Mouse (Mus musculus) MEL (cell line): ENCODE measurements around the gene Ccdc40. TPM values are rescaled to one million over a fixed set of nuclear protein-coding genes. Genes with fewer than 3 reads are reported as not detected.

Source experiments
- DNase-seq: peaks from one replicate; pipeline ENCODE4 v3.0.0; 2011; ENCODE audit warnings: low read depth, low spot score
- H3K27ac ChIP-seq: 2 replicates; pipeline ENCODE4 v1.5.1; 2012; ENCODE audit warnings: low read depth, mild to moderate bottlenecking, control low read depth, low read length, moderate library complexity; ENCODE audit not compliant: control insufficient read depth
- H3K27me3 ChIP-seq, 2 experiments: fragments of 150-350 bp in 1 of 2; sonication (generic) in 1 of 2; 2 replicates each; pipeline ENCODE4 v1.6.1; 2012; ENCODE audit warnings: low read length in 2 of 2, mild to moderate bottlenecking in 2 of 2, improper control_type of control experiment in 1 of 2, moderate library complexity in 1 of 2; ENCODE audit not compliant: insufficient read depth in 2 of 2, control insufficient read depth in 1 of 2
- H3K36me3 ChIP-seq, 2 experiments: 2 replicates each; pipeline ENCODE4 v1.6.1; 2012 to 2014; ENCODE audit warnings: low read length in 2 of 2, improper control_type of control experiment in 1 of 2, inconsistent platforms in 1 of 2, mild to moderate bottlenecking in 1 of 2; ENCODE audit not compliant: insufficient read depth in 2 of 2, control insufficient read depth in 1 of 2
- H3K4me1 ChIP-seq, 2 experiments: fragments of 150-350 bp in 1 of 2; sonication (generic) in 1 of 2; 2 replicates each; pipeline ENCODE4 v1.6.1; 2012; ENCODE audit warnings: low read length in 2 of 2, improper control_type of control experiment in 1 of 2, mild to moderate bottlenecking in 1 of 2; ENCODE audit not compliant: insufficient read depth in 2 of 2, control insufficient read depth in 1 of 2
- H3K4me3 ChIP-seq, 2 experiments: fragments of 150-350 bp in 1 of 2; sonication (generic) in 1 of 2; 2 replicates each; pipeline ENCODE4 v1.5.1; 2012; ENCODE audit warnings: low read depth in 2 of 2, low read length in 2 of 2, mild to moderate bottlenecking in 2 of 2, moderate library complexity in 2 of 2, control low read depth in 1 of 2, improper control_type of control experiment in 1 of 2; ENCODE audit not compliant: control insufficient read depth in 1 of 2, insufficient read depth in 1 of 2
- H3K79me2 ChIP-seq: 2 replicates; pipeline ENCODE4 v1.6.1; 2012; ENCODE audit warnings: mild to moderate bottlenecking, low read length, moderate library complexity; ENCODE audit not compliant: control insufficient read depth, poor library complexity, insufficient read depth
- H3K9ac ChIP-seq: 2 replicates; pipeline ENCODE4 v1.6.1; 2012; ENCODE audit warnings: low read depth, mild to moderate bottlenecking, control low read depth, low read length, moderate library complexity; ENCODE audit not compliant: control insufficient read depth, poor library complexity, severe bottlenecking
- H3K9me3 ChIP-seq: fragments of 150-350 bp; sonication (generic); replicated peaks from 2 replicates; pipeline ENCODE4 v1.6.1; 2012; ENCODE audit warnings: mild to moderate bottlenecking, low read length, improper control_type of control experiment, moderate library complexity; ENCODE audit not compliant: insufficient read depth
- ELF1 ChIP-seq: IDR thresholded peaks from 2 replicates; pipeline ENCODE4 v1.6.1; 2014; ENCODE audit warnings: low read depth, mild to moderate bottlenecking, inconsistent platforms, low read length, improper control_type of control experiment, moderate library complexity
- EP300 ChIP-seq, 2 experiments: IDR thresholded peaks; 2 replicates each; pipeline ENCODE4 v1.6.1; 2011; ENCODE audit warnings: improper control_type of control experiment in 2 of 2, low read length in 2 of 2, low read depth in 1 of 2, mild to moderate bottlenecking in 1 of 2
- ETS1 ChIP-seq: IDR thresholded peaks from 2 replicates; pipeline ENCODE4 v1.6.1; 2012; ENCODE audit warnings: low read depth, mild to moderate bottlenecking, inconsistent platforms, low read length, improper control_type of control experiment, moderate library complexity
- MAFK ChIP-seq: IDR thresholded peaks from 2 replicates; pipeline ENCODE4 v1.6.1; 2011; ENCODE audit warnings: low read depth, mild to moderate bottlenecking, low read length, improper control_type of control experiment, borderline replicate concordance
- MEF2A ChIP-seq: IDR thresholded peaks from 2 replicates; pipeline ENCODE4 v1.6.1; 2014; ENCODE audit warnings: low read depth, mild to moderate bottlenecking, inconsistent platforms, low read length, improper control_type of control experiment; ENCODE audit not compliant: poor library complexity, insufficient replicate concordance, severe bottlenecking; ENCODE audit errors: extremely low read depth
- MXI1 ChIP-seq: IDR thresholded peaks from 2 replicates; pipeline ENCODE4 v1.6.1; 2011; ENCODE audit warnings: mild to moderate bottlenecking, low read depth, low read length, improper control_type of control experiment
- POLR2A ChIP-seq, 2 experiments: IDR thresholded peaks; 2 replicates each; pipeline ENCODE4 v1.6.1; 2011 to 2012; ENCODE audit warnings: low read length in 2 of 2, mild to moderate bottlenecking in 2 of 2, control low read depth in 1 of 2, improper control_type of control experiment in 1 of 2, low read depth in 1 of 2, moderate library complexity in 1 of 2; ENCODE audit not compliant: control insufficient read depth in 1 of 2, insufficient read depth in 1 of 2, poor library complexity in 1 of 2
- POLR2AphosphoS5 ChIP-seq: IDR thresholded peaks from 2 replicates; pipeline ENCODE4 v1.6.1; 2012; ENCODE audit warnings: low read depth, borderline replicate concordance, mild to moderate bottlenecking, inconsistent platforms, low read length, moderate library complexity, mixed read lengths
- RAD21 ChIP-seq: IDR thresholded peaks from 2 replicates; pipeline ENCODE4 v1.6.1; 2011; ENCODE audit warnings: mild to moderate bottlenecking, low read depth, low read length, improper control_type of control experiment
- RCOR1 ChIP-seq: IDR thresholded peaks from 2 replicates; pipeline ENCODE4 v1.6.1; 2012; ENCODE audit warnings: low read depth, mild to moderate bottlenecking, inconsistent platforms, low read length, improper control_type of control experiment
- SMC3 ChIP-seq: IDR thresholded peaks from 2 replicates; pipeline ENCODE4 v1.6.1; 2011; ENCODE audit warnings: low read depth, low read length, improper control_type of control experiment
- TAL1 ChIP-seq: IDR thresholded peaks from 2 replicates; pipeline ENCODE4 v1.6.1; 2012; ENCODE audit warnings: mild to moderate bottlenecking, inconsistent platforms, low read length, moderate library complexity, mixed read lengths
- TBP ChIP-seq: IDR thresholded peaks from 2 replicates; pipeline ENCODE4 v1.8.0; 2011; ENCODE audit warnings: low read depth, low read length, improper control_type of control experiment
- TCF12 ChIP-seq: IDR thresholded peaks from 2 replicates; pipeline ENCODE4 v1.6.1; 2014; ENCODE audit warnings: low read depth, mild to moderate bottlenecking, inconsistent platforms, low read length, improper control_type of control experiment, moderate library complexity
- UBTF ChIP-seq: IDR thresholded peaks from 2 replicates; pipeline ENCODE4 v1.6.1; 2012; ENCODE audit warnings: low read depth, mild to moderate bottlenecking, inconsistent platforms, low read length, improper control_type of control experiment, moderate library complexity, borderline replicate concordance; ENCODE audit not compliant: insufficient read depth
- USF1 ChIP-seq: IDR thresholded peaks from 2 replicates; pipeline ENCODE4 v1.6.1; 2014; ENCODE audit warnings: low read depth, mild to moderate bottlenecking, inconsistent platforms, low read length, improper control_type of control experiment, moderate library complexity
- USF2 ChIP-seq, 2 experiments: IDR thresholded peaks; 2 replicates each; pipeline ENCODE4 v1.6.1; 2011 to 2012; ENCODE audit warnings: improper control_type of control experiment in 2 of 2, low read length in 2 of 2, borderline replicate concordance in 1 of 2, inconsistent platforms in 1 of 2, low read depth in 1 of 2, mild to moderate bottlenecking in 1 of 2; ENCODE audit not compliant: insufficient read depth in 1 of 2
- ZC3H11A ChIP-seq: IDR thresholded peaks from 2 replicates; pipeline ENCODE4 v1.6.1; 2012; ENCODE audit warnings: low read depth, mild to moderate bottlenecking, inconsistent platforms, low read length, improper control_type of control experiment
- ZKSCAN1 ChIP-seq: IDR thresholded peaks from 2 replicates; pipeline ENCODE4 v1.6.1; 2012; ENCODE audit warnings: low read depth, mild to moderate bottlenecking, inconsistent platforms, low read length, improper control_type of control experiment, moderate library complexity
- ZMIZ1 ChIP-seq: IDR thresholded peaks from 2 replicates; pipeline ENCODE4 v1.6.1; 2012; ENCODE audit warnings: low read depth, mild to moderate bottlenecking, inconsistent platforms, low read length, improper control_type of control experiment, moderate library complexity
- polyA plus RNA-seq, 2 experiments: library from polyadenylated mRNA; stranded (reverse) in 1 of 2; unstranded in 1 of 2; fragments of >175 nt in 1 of 2; fragments of >200 nt in 1 of 2; gene quantifications; 2 replicates each; pipeline versions ENCODE4 v1.2.1 to v1.2.4; 2012; ENCODE audit warnings: low replicate concordance in 2 of 2, low read depth in 1 of 2; ENCODE audit not compliant: insufficient read length in 2 of 2, insufficient read depth in 1 of 2, missing spikeins in 1 of 2
- total RNA-seq: library from RNA; depleted of rRNA; stranded (reverse); fragments of 300-350 nt; gene quantifications from 2 replicates; pipeline ENCODE4 v1.2.3, GENCODE M21; 2012

Ccdc40 gene
- total and polyA plus RNA-seq, 3 experiments = 0.46 to 1.9 TPM; not detected in 1

GRCm38 (mm10) chr11:119192605-119193004, 35.8 kb upstream of the Ccdc40 start:
- Histone ChIP-seq H3K4me1 (no peaks in the 10 kb centered on the region; a peak in 1 of 4 replicates), H3K9me3 (no peaks in the 10 kb centered on the region), H3K9ac (no peak overlapping the region), H3K27ac (no peak overlapping the region), H3K79me2 (no peaks in the 10 kb centered on the region), H3K36me3 (no peaks in the 10 kb centered on the region), H3K27me3 (no peaks in the 10 kb centered on the region), H3K4me3 (no peak overlapping the region)
- DNase-seq = no peak
- TF ChIP-seq TCF12 (no peak), USF2 (IDR thresholded peaks at IDR 0.05; ENCODE audit: borderline replicate concordance in 1 of 2, insufficient read depth in 1 of 2, low read depth in 1 of 2, low read length in 2 of 2) (no peak), ZC3H11A (no peak), EP300 (IDR thresholded peaks at IDR 0.05; ENCODE audit: low read depth in 1 of 2, low read length in 2 of 2) (no peak), ZKSCAN1 (no peak), POLR2AphosphoS5 (no peak), UBTF (no peak), RAD21 (no peak), POLR2A (IDR thresholded peaks at IDR 0.05; ENCODE audit: control insufficient read depth in 1 of 2, insufficient read depth in 1 of 2, low read depth in 1 of 2, low read length in 2 of 2, poor library complexity in 1 of 2) (no peak), ETS1 (no peak), MAFK (no peak), TAL1 (no peak), TBP (no peak), RCOR1 (no peak), MXI1 (no peak), SMC3 (no peak), ELF1 (no peak), ZMIZ1 (no peak), MEF2A (no peak)

- no peaks in the 10 kb centered on the region for H3K27me3 ChIP-seq
- TF ChIP-seq USF1 (0 out of 2 replicates have a peak, but pooled peaks have one; percentile 33), RAD21 (no peak), ZKSCAN1 (peak; percentile 84)
These were observed 30.5 kb upstream of the Ccdc40 start for GRCm38 (mm10) chr11:119197618-119198563.

More at GRCm38 (mm10) chr11:119197618-119198563, 30.5 kb upstream of the Ccdc40 start:
- Histone ChIP-seq H3K36me3 (no peaks in the 10 kb centered on the region; a peak in 1 of 4 replicates), H3K9ac (no peak overlapping the region), H3K79me2 (no peaks in the 10 kb centered on the region), H3K9me3 (no peaks in the 10 kb centered on the region), H3K4me1 (no peaks in the 10 kb centered on the region), H3K27ac (no peak overlapping the region), H3K4me3 (no peak overlapping the region)
- no peak for DNase-seq
